Mouse (Mus musculus): ENCODE measurements around the gene Rapgef2. TPM values are rescaled to one million over a fixed set of nuclear protein-coding genes. Genes with fewer than 3 reads are reported as not detected.

Rapgef2 gene
- polyA plus RNA-seq, 1 experiment from 2014 or later, result 4.4 TPM

GRCm38 (mm10) chr3:79296049-79296448, 9.7 kb upstream of the Rapgef2 start:
- H3K27me3 ChIP-seq (ENCODE audit: poor library complexity, severe bottlenecking), result no peaks in the 10 kb centered on the region; the same call in 1 of the 2 replicates
- H3K27ac ChIP-seq, result no peak overlapping the region
- H3K36me3 ChIP-seq (replicated peaks), result no peaks in the 10 kb centered on the region
- 73% methylated on average over 5 of the region's 5 CpGs for WGBS
- H3K9me3 ChIP-seq, result no peaks in the 10 kb centered on the region
- no peak for DNase-seq (ENCODE audit: extremely low spot score, low spot score)
- no peak overlapping the region for H3K4me3 ChIP-seq
- no peaks in the 10 kb centered on the region for H3K4me1 ChIP-seq

DNA sequence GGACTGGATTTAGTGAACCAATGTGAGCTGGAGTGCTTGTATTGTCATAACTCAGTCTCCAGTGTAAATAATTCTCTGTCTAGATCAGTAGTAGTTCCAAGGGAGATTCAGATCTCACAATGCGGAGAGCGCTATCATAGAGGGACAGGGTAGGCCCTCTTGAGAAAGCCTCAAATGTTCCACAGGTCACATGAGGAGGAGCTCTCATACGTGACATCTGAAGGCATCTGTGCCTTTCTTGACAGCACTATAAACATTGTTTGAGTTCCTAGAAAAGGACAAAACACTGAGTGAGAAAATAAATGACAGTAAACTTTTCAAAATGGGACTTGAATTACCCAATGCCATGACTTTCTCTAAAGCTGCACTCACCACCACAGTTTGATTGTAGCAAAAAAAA, 8.4 kb upstream of the Rapgef2 start:
- no peak for DNase-seq (ENCODE audit: extremely low spot score, low spot score)
- 89% methylated on average over 3 of the region's 3 CpGs for WGBS
- Histone ChIP-seq H3K4me1 (no peaks in the 10 kb centered on the region), H3K27me3 (ENCODE audit: poor library complexity, severe bottlenecking) (peaks cover 5% of the 10 kb centered on the region), H3K36me3 (replicated peaks) (no peaks in the 10 kb centered on the region), H3K9me3 (no peaks in the 10 kb centered on the region), H3K27ac (no peak overlapping the region), H3K4me3 (no peak overlapping the region)

DNA sequence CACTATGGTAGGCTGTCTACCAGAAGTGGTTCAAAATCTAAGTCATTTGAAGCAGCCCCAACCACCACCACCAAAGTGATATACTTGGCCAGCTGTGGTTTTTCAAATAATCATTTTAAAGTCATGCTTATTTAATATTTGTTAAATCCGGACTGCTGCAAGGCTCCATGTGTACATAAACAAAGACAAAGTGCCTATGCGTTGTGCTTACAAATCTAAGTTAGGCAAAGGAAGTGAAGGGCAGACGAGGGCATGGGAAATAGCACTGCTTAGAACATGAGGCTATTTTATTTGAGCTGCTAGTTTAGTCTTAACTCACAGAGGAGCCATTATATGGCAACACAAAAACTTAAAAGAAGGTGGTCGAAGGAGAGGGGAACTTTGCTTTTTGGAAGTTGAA, 6.7 kb upstream of the Rapgef2 start:
- Histone ChIP-seq H3K4me3 (no peak overlapping the region), H3K27me3 (ENCODE audit: poor library complexity, severe bottlenecking) (peaks cover 22% of the 10 kb centered on the region), H3K36me3 (replicated peaks) (no peaks in the 10 kb centered on the region), H3K27ac (no peak overlapping the region), H3K9me3 (no peaks in the 10 kb centered on the region), H3K4me1 (peaks cover 1% of the 10 kb centered on the region)
- no peak for DNase-seq (ENCODE audit: extremely low spot score, low spot score)
- WGBS, result 71% methylated on average over 4 of the region's 4 CpGs

DNA sequence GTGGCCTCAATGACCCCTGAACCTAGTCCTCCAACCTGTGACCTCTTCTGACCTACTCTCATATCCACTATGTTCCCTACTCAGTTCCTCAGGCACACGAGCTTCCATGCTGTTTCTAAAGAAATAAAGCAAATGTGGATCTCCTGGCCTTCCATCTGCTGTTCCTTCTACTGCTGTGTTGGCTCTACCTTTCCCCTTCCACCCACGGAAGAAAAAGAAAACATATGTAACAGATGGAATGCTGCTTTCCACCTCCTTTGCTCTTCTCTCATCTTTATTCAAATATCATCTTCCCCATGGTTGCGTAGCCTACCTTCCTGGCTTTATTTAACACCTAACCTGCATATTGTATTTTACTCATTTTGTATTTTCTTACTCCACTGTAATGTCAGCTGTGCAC, 2.7 kb upstream of the Rapgef2 start:
- Histone ChIP-seq H3K36me3 (replicated peaks) (no peaks in the 10 kb centered on the region), H3K4me1 (peaks cover 29% of the 10 kb centered on the region), H3K4me3 (no peak overlapping the region), H3K9me3 (no peaks in the 10 kb centered on the region), H3K27me3 (ENCODE audit: poor library complexity, severe bottlenecking) (peaks cover 26% of the 10 kb centered on the region), H3K27ac (no peak overlapping the region)
- WGBS, result 73% methylated on average over 3 of the region's 3 CpGs
- no peak for DNase-seq (ENCODE audit: extremely low spot score, low spot score)

DNA sequence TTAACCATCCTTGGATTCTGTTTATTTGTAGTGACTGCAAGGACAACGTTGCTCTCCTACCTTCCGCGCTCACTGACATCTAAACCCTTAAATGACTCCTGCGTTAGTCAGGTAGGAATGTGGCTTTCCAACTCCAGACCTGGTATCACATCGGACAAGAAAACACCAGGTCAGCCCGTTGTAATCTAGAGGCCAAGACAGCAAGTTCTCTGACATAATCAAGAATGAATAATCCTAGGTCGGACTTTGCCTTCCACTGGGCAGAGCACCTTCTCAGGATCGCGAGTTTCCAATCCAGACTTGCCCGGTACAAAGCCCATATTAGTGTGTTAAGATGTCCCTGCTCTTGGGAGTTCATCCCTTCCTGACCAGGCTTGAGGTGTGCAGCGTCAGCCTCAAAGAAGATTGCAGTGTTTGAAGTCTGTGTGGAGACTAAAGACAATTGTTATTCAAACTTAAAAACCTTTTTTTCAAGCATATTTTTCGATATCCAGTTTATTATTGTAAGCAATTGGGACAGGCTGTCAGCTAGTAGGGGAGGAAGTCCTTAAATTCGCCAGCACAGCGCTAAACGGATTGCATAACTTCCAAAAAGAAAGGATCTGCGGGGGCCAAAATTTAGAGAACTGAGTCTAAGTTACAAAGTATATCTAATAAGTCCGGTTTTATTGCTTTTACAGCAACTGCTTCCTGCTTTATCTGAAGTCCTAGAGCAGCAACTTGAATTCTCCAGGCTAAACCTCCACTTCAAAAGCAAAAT, 1.6 kb upstream of the Rapgef2 start:
- no peak for DNase-seq (ENCODE audit: extremely low spot score, low spot score)
- WGBS, result 18% methylated on average over 17 of the region's 17 CpGs
- peak overlapping the region; percentile 96 for H3K27ac ChIP-seq
- H3K4me1 ChIP-seq, result peaks cover 40% of the 10 kb centered on the region
- no peaks in the 10 kb centered on the region for H3K9me3 ChIP-seq
- H3K4me3 ChIP-seq, result peak overlapping the region; percentile 94
- H3K36me3 ChIP-seq (replicated peaks), result no peaks in the 10 kb centered on the region
- H3K27me3 ChIP-seq (ENCODE audit: poor library complexity, severe bottlenecking), result peaks cover 26% of the 10 kb centered on the region

- Histone ChIP-seq H3K4me3 (peak overlapping the region; percentile 94), H3K27me3 (ENCODE audit: poor library complexity, severe bottlenecking) (peaks cover 26% of the 10 kb centered on the region), H3K27ac (peak overlapping the region; percentile 96), H3K9me3 (no peaks in the 10 kb centered on the region), H3K36me3 (replicated peaks) (no peaks in the 10 kb centered on the region), H3K4me1 (peaks cover 48% of the 10 kb centered on the region)
- peak; percentile 92 for DNase-seq (ENCODE audit: extremely low spot score, low spot score)
- WGBS, result under 1% methylated on average over 46 of the region's 60 CpGs
Measured at GRCm38 (mm10) chr3:79287108-79287576, 825 bp upstream of the Rapgef2 start.

- Histone ChIP-seq H3K27me3 (ENCODE audit: poor library complexity, severe bottlenecking) (peaks cover 26% of the 10 kb centered on the region), H3K27ac (peak overlapping the region; percentile 96), H3K4me1 (peaks cover 48% of the 10 kb centered on the region), H3K36me3 (replicated peaks) (no peaks in the 10 kb centered on the region), H3K9me3 (no peaks in the 10 kb centered on the region), H3K4me3 (peak overlapping the region; percentile 94)
- WGBS, result 0% methylated on average over 10 of the region's 10 CpGs
- DNase-seq (ENCODE audit: extremely low spot score, low spot score), result peak; percentile 60
Measured at GRCm38 (mm10) chr3:79286031-79286375, 314 bp downstream of the Rapgef2 start.

GRCm38 (mm10) chr3:79285097-79285675, 1.1 kb downstream of the Rapgef2 start:
- Histone ChIP-seq H3K27ac (no peak overlapping the region), H3K36me3 (replicated peaks) (no peaks in the 10 kb centered on the region), H3K4me1 (peaks cover 48% of the 10 kb centered on the region), H3K9me3 (no peaks in the 10 kb centered on the region), H3K27me3 (ENCODE audit: poor library complexity, severe bottlenecking) (peaks cover 25% of the 10 kb centered on the region), H3K4me3 (peak overlapping the region; percentile 94)
- no peak for DNase-seq (ENCODE audit: extremely low spot score, low spot score)
- WGBS, result 77% methylated on average over 13 of the region's 13 CpGs

GRCm38 (mm10) chr3:79283976-79284375, 2.3 kb downstream of the Rapgef2 start:
- peak overlapping the region; percentile 94; the same call in 1 of the 2 replicates for H3K4me3 ChIP-seq
- no peak overlapping the region for H3K27ac ChIP-seq
- peaks cover 48% of the 10 kb centered on the region for H3K4me1 ChIP-seq
- WGBS, result 76% methylated on average over 3 of the region's 3 CpGs
- no peak for DNase-seq (ENCODE audit: extremely low spot score, low spot score)
- H3K27me3 ChIP-seq (ENCODE audit: poor library complexity, severe bottlenecking), result peaks cover 13% of the 10 kb centered on the region
- H3K36me3 ChIP-seq (replicated peaks), result no peaks in the 10 kb centered on the region
- no peaks in the 10 kb centered on the region for H3K9me3 ChIP-seq

DNA sequence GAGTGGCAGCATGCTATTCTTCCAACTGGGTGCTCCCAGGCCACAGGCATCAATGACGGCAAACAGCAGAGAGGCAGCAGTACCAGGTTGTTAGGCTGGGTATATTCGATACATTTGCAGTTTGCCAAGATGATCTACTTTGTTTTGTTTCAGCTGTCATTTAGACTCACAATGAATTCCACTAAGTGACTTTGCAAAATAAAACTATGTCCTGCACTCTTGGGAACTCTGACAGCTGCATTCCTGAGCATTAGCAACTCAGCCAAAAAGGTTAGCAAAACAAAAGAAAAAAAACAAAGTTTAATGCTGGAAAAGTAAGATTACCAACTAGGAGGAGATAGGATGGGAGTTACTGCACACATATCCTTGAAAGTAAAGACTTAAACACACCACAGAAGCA, 3.3 kb downstream of the Rapgef2 start:
- no peak overlapping the region for H3K4me3 ChIP-seq
- WGBS, result 61% methylated on average over 2 of the region's 2 CpGs
- no peaks in the 10 kb centered on the region for H3K36me3 ChIP-seq (replicated peaks)
- DNase-seq (ENCODE audit: extremely low spot score, low spot score), result no peak
- H3K27me3 ChIP-seq (ENCODE audit: poor library complexity, severe bottlenecking), result peaks cover 4% of the 10 kb centered on the region
- peaks cover 47% of the 10 kb centered on the region for H3K4me1 ChIP-seq
- H3K9me3 ChIP-seq, result no peaks in the 10 kb centered on the region
- H3K27ac ChIP-seq, result no peak overlapping the region

GRCm38 (mm10) chr3:79275856-79276645, 10.3 kb downstream of the Rapgef2 start:
- no peaks in the 10 kb centered on the region for H3K9me3 ChIP-seq
- no peak for DNase-seq (ENCODE audit: extremely low spot score, low spot score)
- no peak overlapping the region for H3K4me3 ChIP-seq
- H3K36me3 ChIP-seq (replicated peaks), result no peaks in the 10 kb centered on the region
- no peak overlapping the region for H3K27ac ChIP-seq
- H3K27me3 ChIP-seq (ENCODE audit: poor library complexity, severe bottlenecking), result no peaks in the 10 kb centered on the region
- WGBS, result 87% methylated on average over 11 of the region's 11 CpGs
- H3K4me1 ChIP-seq, result peaks cover 37% of the 10 kb centered on the region

DNA sequence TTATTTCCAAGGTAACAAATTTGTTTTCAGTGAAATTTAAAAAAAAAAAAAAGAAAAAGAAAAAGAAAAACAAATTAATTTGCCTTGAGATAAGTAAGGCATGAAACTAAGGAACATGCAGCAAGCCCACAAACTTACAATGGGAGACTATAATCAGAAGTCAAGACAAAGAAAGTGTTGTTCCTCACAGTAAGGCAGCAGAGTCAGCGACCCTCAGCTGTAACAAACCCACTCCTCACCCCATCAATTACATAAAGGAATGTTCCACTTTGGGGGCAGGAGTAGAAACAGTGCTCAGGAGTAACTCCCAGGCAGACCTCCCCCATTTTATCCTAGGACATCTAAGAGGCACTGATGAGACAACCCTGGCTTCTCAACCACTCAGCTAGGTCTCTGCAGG, 13.0 kb downstream of the Rapgef2 start:
- DNase-seq (ENCODE audit: extremely low spot score, low spot score), result no peak
- Histone ChIP-seq H3K36me3 (replicated peaks) (no peaks in the 10 kb centered on the region), H3K4me1 (peaks cover 43% of the 10 kb centered on the region), H3K9me3 (no peaks in the 10 kb centered on the region), H3K27ac (no peak overlapping the region), H3K27me3 (ENCODE audit: poor library complexity, severe bottlenecking) (no peaks in the 10 kb centered on the region), H3K4me3 (no peak overlapping the region)
- 16% methylated on average over 1 of the region's 1 CpGs for WGBS

DNA sequence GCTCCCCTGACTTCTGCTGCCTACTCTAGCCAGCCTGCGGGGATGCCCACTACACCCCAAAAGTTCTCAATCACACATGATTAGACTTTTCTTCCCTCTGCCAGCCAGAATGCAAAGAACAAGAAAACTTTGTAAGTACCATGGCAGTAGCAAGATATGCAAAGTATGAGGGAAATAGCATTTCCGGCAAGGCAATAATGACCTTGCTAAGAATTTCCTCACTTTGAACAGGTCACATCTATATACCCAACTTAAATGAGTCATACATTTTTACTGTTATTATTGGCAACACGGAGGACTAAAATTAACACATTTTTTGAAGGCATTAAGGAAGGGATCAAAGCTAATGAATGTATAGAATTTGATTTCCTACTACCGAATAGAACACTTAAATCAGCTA, 13.4 kb downstream of the Rapgef2 start:
- H3K4me3 ChIP-seq, result no peak overlapping the region
- peaks cover 1% of the 10 kb centered on the region; the same call in 1 of the 2 replicates for H3K36me3 ChIP-seq (replicated peaks)
- H3K27me3 ChIP-seq (ENCODE audit: poor library complexity, severe bottlenecking), result no peaks in the 10 kb centered on the region
- H3K9me3 ChIP-seq, result no peaks in the 10 kb centered on the region
- H3K4me1 ChIP-seq, result peaks cover 43% of the 10 kb centered on the region
- no peak overlapping the region for H3K27ac ChIP-seq
- no peak for DNase-seq (ENCODE audit: extremely low spot score, low spot score)
- WGBS, result 85% methylated on average over 4 of the region's 4 CpGs
